Mouse (Mus musculus) 416B (cell line): Measurements from ENCODE around the gene Myl10.
A peak's percentile ranks its signal among the peaks of the same experiment; 100 is the strongest.
"Not testable (repeated sequence)": the region's sequence is repeated elsewhere in the genome, so short reads cannot be mapped to it uniquely, and the experiment has no call there.

ENCODE experiments used
- DNase-seq: peaks from one replicate; pipeline ENCODE4 v3.0.0; 2011; ENCODE audit warnings: low read depth

Gene Myl10

DNA sequence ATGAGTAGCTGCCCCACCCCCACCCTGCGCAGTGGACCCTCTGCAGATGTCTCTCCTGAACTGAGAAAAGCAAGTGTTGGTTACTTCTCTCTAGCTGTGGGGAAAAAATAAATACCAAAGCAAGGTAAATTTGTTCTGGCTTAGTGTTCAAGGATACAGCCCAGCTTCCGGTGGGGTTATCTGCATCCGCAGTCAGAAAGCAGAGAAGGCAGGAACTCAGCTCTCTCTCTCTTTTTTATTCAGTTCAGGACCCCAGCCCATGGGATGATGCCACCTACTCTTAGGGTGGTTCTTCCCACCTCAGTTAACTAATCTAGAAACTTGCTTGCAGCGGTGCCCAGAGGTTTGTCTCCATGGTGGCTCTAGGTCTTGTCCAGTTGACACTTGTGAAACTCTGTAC lies at the start of gene Myl10:
Myl10 (plus strand) TSS at position 363 of the 400 bp plus-strand sequence.
- DNase-seq, result no peak

DNA sequence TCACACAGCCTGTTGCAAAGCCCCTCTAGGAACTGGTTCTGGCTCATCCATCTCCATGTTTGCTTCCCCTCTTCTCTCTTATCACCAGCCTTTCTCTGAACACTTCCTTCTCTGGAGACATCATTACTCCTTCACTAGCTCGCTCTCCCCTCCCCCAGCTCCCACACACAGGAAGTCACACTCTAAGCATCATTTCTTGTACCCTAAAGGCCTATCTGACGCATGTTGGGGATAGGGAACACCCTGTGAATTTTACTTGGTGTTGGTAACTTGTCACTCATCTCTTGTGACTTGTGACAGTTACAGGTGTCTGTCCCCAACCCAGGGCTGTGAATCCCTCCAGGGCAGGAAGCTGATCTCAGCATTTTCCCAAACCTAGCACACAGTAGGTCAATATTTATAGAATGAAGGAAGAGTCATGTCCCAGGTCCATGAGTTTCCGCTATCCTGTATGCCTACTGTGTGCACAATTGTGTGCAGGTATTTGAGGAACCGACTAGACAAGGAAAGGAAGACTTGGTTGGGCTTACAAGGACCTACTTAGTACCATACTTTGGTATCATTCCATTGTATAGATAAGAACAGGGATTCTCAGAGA lies 46.1 kb upstream of the Myl10 start:
- DNase-seq, result no peak

DNA sequence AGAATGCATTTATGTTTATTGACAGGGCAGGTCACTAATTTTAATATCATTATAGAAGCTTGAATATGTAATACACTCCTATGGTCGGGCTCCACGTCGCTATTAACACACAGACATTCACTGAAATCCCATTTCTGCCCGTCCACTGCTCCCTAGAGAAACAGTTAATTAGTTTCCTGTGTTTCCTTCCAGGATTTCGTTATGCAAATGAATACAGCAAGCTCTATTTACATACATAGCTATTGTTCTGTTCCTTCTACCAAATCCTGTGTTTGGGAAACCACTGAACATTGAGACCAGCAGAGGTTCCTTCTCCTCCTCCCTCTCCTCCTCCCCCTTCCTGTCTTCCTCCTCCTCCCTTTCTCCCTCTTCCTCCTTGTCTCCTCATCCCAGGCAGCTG lies 43.9 kb upstream of the Myl10 start:
- no peak for DNase-seq

DNA sequence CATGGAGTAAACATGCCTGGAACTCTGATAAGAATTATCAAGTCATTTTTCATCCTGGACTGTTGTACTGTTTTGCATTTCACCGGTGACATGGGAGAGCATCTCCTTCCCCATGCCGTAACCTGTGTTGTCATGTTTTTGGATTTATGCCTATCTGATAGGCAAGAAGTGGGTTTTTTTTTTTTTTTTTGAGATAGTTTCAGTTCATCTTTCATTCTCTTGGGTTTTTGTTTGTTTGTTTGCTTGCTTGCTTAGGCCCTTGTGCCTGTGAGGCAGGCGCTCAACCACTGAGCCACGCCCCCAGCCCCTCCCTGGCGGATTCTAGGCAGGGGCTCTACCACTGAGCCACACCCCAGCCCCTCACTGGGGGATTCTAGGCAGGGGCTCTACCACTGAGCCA lies 43.3 kb upstream of the Myl10 start:
- no peak for DNase-seq

- peak; percentile 60 for DNase-seq
Measured at GRCm38 (mm10) chr5:136654481-136654880, 38.5 kb upstream of the Myl10 start.

DNA sequence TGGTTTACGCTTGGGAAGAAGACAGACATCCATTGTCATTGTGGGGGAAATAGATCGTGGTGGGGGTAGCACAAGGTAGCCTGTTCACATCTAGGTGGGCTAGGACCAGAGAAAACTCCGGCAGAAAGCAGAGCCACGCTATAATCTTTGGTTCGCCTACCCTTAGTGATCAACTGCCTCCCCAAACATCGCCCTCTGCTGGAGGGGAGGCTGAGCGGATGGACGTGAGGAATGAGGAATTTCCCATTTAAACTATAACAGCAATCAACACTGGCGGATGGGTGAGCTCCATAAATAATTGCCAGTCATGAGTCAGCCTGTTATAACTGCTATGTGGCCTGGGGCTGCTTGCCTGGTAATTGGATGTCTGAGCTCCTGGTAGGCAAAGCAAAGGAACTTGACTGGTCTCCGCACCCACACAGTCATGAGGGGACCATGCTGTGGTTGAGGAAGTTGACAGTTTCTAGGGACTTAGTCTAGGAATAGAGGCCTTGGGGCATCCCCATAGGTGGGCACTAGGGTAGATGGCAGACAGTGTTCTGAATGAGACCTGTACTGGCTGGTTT lies 36.0 kb upstream of the Myl10 start:
- no peak for DNase-seq

DNA sequence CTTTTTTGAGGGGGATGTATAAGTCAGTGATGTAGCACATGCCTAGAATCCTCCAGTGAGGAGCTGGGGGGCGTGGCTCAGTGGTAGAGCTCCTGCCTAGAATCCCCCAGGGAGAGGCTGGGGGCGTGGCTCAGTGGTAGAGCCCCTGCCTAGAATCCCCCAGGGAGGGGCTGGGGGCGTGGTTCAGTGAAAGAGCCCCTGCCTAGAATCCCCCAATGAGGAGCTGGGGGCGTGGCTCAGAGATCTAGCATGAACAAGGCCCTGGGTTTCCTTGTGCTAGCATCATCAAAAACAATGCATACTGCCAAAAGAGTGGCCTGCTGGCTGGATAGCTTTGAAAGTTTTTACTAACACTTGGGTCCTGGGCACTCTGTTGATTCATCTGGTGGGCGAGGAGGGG lies 32.2 kb upstream of the Myl10 start:
- not testable (repeated sequence) for DNase-seq

GRCm38 (mm10) chr5:136662281-136662680 lies 30.7 kb upstream of the Myl10 start:
- DNase-seq, result no peak

DNA sequence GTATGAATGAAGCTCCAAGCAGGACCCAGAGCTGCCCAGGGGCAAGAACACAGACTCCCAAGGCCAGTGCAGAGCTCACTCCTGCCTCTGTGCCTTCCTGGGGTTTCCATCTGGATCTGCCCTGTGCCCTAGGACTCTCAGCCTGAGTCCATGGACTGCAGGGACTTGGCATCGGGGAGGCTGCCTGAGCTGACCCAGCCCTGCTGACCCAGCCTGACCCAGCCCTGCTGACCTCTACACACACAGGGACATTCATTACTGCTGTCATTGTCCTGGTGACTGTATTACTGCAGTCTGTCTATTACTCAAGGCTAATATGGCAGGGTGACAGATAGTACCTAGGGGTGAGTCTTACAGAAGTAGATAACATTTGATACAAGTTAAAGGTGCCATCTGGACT lies 30.1 kb upstream of the Myl10 start:
- no peak for DNase-seq

GRCm38 (mm10) chr5:136664497-136664896 lies 28.4 kb upstream of the Myl10 start:
- peak; percentile 91 for DNase-seq

GRCm38 (mm10) chr5:136676315-136677030 lies 16.5 kb upstream of the Myl10 start:
- DNase-seq, result no peak

GRCm38 (mm10) chr5:136678840-136679348 lies 14.1 kb upstream of the Myl10 start:
- DNase-seq, result no peak

DNA sequence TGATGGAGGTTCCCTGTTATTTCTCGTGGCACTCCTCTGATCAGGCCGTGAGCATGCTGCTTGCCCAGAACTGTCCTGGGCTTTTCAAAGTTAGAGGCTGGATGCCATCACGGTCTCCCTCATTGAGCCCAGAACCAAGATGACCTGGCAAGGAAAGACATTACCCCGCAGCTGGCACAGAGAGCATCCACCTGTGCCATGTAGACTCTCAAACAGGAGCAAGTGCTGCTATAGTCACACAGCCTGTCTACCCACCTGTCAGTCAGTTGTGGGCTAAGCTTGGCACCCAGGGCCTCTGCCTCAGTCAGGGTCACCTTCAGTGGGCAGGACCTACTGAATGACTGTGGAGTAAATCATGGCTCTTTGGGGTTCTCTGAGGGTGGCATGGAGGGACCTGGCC lies 6.6 kb upstream of the Myl10 start:
- no peak for DNase-seq

GRCm38 (mm10) chr5:136687561-136687960 lies 5.4 kb upstream of the Myl10 start:
- no peak for DNase-seq

DNA sequence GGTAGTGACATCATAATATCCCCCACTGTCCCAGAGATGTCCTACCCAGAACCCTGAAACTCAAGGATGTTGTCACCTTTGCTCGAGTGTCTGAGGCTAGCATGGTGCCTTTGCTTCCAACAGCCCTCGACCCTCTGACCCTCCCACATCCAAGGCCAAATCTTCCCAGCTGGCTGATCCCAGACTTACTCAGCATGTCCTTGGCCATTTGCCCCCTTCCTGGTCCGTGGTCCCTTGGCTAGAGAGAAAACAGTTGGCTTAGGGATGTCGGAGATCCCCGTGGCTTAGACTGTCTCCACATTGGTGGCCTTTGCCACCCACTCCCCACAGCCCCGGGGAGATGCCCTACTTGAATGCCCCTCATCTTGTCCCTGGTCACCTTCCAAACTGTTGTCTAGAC lies 4.1 kb upstream of the Myl10 start:
- DNase-seq, result no peak

DNA sequence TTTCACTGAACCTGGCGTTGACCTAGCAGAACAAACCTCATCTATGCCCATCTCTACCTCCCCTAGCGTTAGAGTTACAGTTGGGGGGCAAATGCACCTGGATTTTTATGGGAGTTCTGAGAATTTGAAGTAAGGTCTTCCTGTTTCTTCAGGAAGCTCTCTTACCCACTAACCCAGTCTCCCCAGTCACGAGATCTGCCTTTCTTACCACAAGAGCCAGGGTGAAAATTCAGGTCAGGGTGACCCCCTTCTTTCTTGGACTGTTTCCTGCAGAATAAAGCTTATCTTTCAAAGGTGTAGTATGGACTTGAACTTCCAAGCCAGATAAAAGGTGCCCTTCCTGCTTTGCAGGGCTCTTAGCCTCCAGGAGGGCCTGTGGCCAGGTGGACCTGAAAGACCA lies 1.8 kb upstream of the Myl10 start:
- no peak for DNase-seq

DNA sequence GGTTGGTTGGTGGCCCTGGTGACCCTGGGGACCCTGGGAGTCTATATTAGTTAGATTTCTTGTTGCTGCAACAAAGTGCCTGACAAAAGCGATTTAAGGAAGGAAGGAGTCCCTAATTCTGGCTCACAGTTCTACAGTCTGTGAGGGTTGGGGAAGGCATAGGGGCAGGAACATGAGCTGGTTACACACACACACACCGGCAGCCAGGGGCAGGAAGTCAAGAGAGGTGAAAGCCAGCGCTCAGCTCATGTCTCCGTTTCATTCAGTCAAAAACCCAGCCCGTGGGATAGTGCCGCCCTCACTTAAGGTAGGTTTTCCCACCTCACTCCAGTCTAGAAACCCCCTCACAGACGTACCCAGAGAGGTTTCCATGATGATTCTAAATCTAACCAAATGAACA lies 472 bp downstream of the Myl10 start:
- DNase-seq, result no peak

- no peak for DNase-seq
Measured at GRCm38 (mm10) chr5:136694976-136695375, 2.0 kb downstream of the Myl10 start.

DNA sequence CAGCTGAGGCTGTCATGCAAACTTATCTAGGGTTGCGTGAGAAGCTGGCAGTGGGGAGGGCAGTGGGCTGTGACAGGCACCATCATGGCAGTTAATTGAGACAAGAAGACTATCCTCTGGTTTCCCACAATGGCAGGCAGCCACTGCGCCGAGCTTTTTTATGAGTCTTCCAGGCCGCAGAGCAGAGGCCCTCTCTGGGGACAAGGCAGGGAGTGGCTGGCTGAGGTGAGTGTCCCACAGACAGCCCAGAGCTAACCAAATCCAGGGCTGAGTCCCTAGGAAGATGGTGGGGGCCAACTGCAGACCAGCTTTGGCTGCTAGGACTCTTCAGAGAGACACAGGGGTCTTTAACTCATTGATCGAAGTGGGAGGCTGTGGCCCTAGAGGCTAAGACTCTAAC lies 3.6 kb downstream of the Myl10 start:
- DNase-seq, result no peak

- DNase-seq, result no peak
Measured at GRCm38 (mm10) chr5:136697618-136698017, 4.7 kb downstream of the Myl10 start.

GRCm38 (mm10) chr5:136702159-136702725 lies 9.3 kb downstream of the Myl10 start:
- DNase-seq, result no peak

GRCm38 (mm10) chr5:136703751-136704150 lies 10.8 kb downstream of the Myl10 start:
- peak; percentile 57 for DNase-seq

DNA sequence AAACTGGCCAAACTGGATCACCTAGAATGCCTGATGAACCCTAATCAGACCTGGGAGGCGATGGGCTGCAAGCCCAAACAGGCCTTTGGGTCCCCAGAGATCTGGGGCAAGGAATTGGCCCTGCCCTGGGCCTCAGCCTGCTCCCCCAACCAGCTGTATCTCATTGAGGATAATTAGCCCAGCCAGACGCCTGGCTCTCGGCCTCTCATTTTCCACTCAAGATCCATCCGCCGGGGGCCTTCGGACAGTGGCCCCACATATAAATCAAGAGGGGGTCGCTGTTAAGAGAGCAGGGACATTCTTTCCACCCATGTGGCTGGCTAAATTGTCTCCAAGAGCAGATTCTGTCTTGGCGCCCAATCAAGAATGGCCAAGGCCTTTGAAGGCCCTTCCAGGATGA lies 11.2 kb downstream of the Myl10 start:
- DNase-seq, result no peak
